Mouse (Mus musculus): ENCODE measurements around the gene Tsc2. TPM values are rescaled to one million over a fixed set of nuclear protein-coding genes. Genes with fewer than 3 reads are reported as not detected.
A peak's percentile ranks its signal among the peaks of the same experiment; 100 is the strongest.

Gene Tsc2
- polyA plus RNA-seq, 1 experiment from 2014 or later = 23.7 TPM

- Histone ChIP-seq H3K27ac (ENCODE audit: low read length) (peak overlapping the region; percentile 71), H3K9ac (ENCODE audit: low read depth, low read length) (peak overlapping the region; percentile 39), H3K4me1 (ENCODE audit: control insufficient read depth, low read depth, low read length) (peaks cover 48% of the 10 kb centered on the region), H3K4me3 (ENCODE audit: low read depth, low read length) (no peak overlapping the region), H3K36me3 (ENCODE audit: control insufficient read depth, insufficient read depth) (peaks cover 4% of the 10 kb centered on the region), H3K27me3 (ENCODE audit: control insufficient read depth, insufficient read depth, low read depth, low read length) (no peaks in the 10 kb centered on the region), H3K9me3 (replicated peaks; ENCODE audit: control insufficient read depth, low read length) (no peaks in the 10 kb centered on the region), H3K4me2 (ENCODE audit: low read depth, low read length) (peak overlapping the region; percentile 6)
- 26% methylated on average over 8 of the region's 8 CpGs for WGBS (ENCODE audit: insufficient replicate concordance)
- ATAC-seq (ENCODE audit: low read depth) = peak; percentile 89
These were observed 23.6 kb downstream of the Tsc2 start for GRCm38 (mm10) chr17:24608874-24609273.

GRCm38 (mm10) chr17:24608370-24608769 lies 24.1 kb downstream of the Tsc2 start:
- Histone ChIP-seq H3K4me2 (ENCODE audit: low read depth, low read length) (peak overlapping the region; percentile 6), H3K36me3 (ENCODE audit: control insufficient read depth, insufficient read depth) (peaks cover under 1% of the 10 kb centered on the region)
- ATAC-seq (ENCODE audit: low read depth) = peak; percentile 68

DNA sequence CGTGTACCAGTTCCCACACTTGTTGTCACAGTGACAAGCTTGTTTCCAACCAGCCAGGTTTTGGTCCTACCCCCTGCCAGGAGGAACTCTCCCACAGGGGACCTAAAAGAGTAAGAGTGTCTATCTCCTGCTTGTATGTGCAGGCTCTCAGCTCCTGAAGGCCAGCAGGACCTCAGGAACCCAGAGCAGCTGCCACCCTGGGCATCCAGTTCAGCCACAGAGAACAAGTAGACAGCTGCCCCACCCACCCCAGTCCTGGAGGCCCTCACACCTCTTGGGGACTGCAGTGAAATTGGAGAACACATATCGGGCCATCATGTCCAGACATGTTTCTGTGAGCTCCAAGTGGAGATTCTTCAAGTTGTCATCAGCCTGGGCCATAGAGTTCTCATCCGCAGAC lies 27.9 kb downstream of the Tsc2 start:
- ATAC-seq (ENCODE audit: low read depth) = no peak
- Histone ChIP-seq H3K27me3 (ENCODE audit: control insufficient read depth, insufficient read depth, low read depth, low read length) (no peaks in the 10 kb centered on the region), H3K4me3 (ENCODE audit: low read depth, low read length) (no peak overlapping the region), H3K27ac (ENCODE audit: low read length) (no peak overlapping the region), H3K36me3 (ENCODE audit: control insufficient read depth, insufficient read depth) (peaks cover 8% of the 10 kb centered on the region), H3K9ac (ENCODE audit: low read depth, low read length) (no peak overlapping the region), H3K9me3 (replicated peaks; ENCODE audit: control insufficient read depth, low read length) (no peaks in the 10 kb centered on the region), H3K4me1 (ENCODE audit: control insufficient read depth, low read depth, low read length) (peaks cover 32% of the 10 kb centered on the region), H3K4me2 (ENCODE audit: low read depth, low read length) (no peak overlapping the region)
- WGBS (ENCODE audit: insufficient replicate concordance) = 85% methylated on average over 3 of the region's 3 CpGs

More at GRCm38 (mm10) chr17:24608370-24608769, 24.1 kb downstream of the Tsc2 start:
- no peaks in the 10 kb centered on the region for H3K9me3 ChIP-seq (replicated peaks; ENCODE audit: control insufficient read depth, low read length)
- H3K9ac ChIP-seq (ENCODE audit: low read depth, low read length) = no peak overlapping the region
- no peak overlapping the region for H3K4me3 ChIP-seq (ENCODE audit: low read depth, low read length)
- no peaks in the 10 kb centered on the region for H3K27me3 ChIP-seq (ENCODE audit: control insufficient read depth, insufficient read depth, low read depth, low read length)
- H3K27ac ChIP-seq (ENCODE audit: low read length) = peak overlapping the region; percentile 71
- H3K4me1 ChIP-seq (ENCODE audit: control insufficient read depth, low read depth, low read length) = peaks cover 48% of the 10 kb centered on the region
- 35% methylated on average over 4 of the region's 4 CpGs for WGBS (ENCODE audit: insufficient replicate concordance)

DNA sequence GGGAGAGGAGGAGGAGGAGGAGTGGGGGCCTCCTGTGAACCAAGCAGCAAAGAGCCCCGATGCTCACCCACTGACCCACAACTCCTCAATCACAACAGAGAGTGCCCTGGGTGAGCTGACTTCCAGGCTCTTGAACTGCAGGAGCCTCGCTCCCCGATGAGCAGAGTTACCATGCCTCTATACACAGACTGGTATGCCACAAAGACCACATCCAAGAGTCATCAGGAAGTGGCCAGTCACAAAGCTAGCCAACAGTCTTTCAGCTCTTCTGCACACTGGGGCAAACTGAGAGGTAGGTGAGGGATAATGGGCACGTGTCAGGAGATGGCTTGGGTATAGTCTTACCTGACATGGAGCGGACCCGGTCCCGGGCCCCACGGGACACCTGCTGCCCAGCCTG lies 28.5 kb downstream of the Tsc2 start:
- Histone ChIP-seq H3K27me3 (ENCODE audit: control insufficient read depth, insufficient read depth, low read depth, low read length) (no peaks in the 10 kb centered on the region), H3K9me3 (replicated peaks; ENCODE audit: control insufficient read depth, low read length) (no peaks in the 10 kb centered on the region), H3K4me1 (ENCODE audit: control insufficient read depth, low read depth, low read length) (peaks cover 27% of the 10 kb centered on the region), H3K36me3 (ENCODE audit: control insufficient read depth, insufficient read depth) (peaks cover 8% of the 10 kb centered on the region), H3K4me2 (ENCODE audit: low read depth, low read length) (no peak overlapping the region), H3K4me3 (ENCODE audit: low read depth, low read length) (no peak overlapping the region), H3K27ac (ENCODE audit: low read length) (no peak overlapping the region), H3K9ac (ENCODE audit: low read depth, low read length) (no peak overlapping the region)
- 68% methylated on average over 8 of the region's 8 CpGs for WGBS (ENCODE audit: insufficient replicate concordance)
- no peak for ATAC-seq (ENCODE audit: low read depth)

DNA sequence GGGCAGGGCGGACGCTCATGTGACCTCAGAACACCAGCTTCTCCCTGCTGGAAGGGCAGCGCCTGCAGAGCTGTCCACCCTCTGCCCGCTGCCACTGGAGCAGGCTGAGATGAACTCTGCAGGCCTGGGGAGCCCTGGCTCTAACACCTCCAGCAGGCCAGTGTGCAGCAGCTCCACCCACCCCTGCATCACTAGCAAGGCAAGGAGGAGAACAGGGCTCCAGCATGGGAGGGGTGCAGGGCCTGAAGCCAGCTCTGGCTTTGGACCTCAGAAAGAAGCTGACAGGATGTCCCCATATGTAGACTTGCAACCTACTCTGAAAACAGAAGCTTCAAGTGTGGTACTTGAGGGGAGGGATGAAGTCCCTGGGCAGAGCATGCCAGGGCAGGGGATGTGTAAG lies 31.9 kb downstream of the Tsc2 start:
- no peak overlapping the region for H3K4me3 ChIP-seq (ENCODE audit: low read depth, low read length)
- no peak for ATAC-seq (ENCODE audit: low read depth)

GRCm38 (mm10) chr17:24597989-24598388 lies 34.4 kb downstream of the Tsc2 start:
- Histone ChIP-seq H3K4me2 (ENCODE audit: low read depth, low read length) (no peak overlapping the region), H3K9ac (ENCODE audit: low read depth, low read length) (no peak overlapping the region), H3K27ac (ENCODE audit: low read length) (no peak overlapping the region), H3K9me3 (replicated peaks; ENCODE audit: control insufficient read depth, low read length) (no peaks in the 10 kb centered on the region), H3K36me3 (ENCODE audit: control insufficient read depth, insufficient read depth) (peaks cover 27% of the 10 kb centered on the region), H3K27me3 (ENCODE audit: control insufficient read depth, insufficient read depth, low read depth, low read length) (no peaks in the 10 kb centered on the region), H3K4me3 (ENCODE audit: low read depth, low read length) (no peak overlapping the region), H3K4me1 (ENCODE audit: control insufficient read depth, low read depth, low read length) (no peaks in the 10 kb centered on the region)
- 79% methylated on average over 3 of the region's 3 CpGs for WGBS (ENCODE audit: insufficient replicate concordance)
- ATAC-seq (ENCODE audit: low read depth) = no peak

More for the DNA sequence above, 31.9 kb downstream of the Tsc2 start:
- peaks cover 26% of the 10 kb centered on the region for H3K36me3 ChIP-seq (ENCODE audit: control insufficient read depth, insufficient read depth)
- WGBS (ENCODE audit: insufficient replicate concordance) = 79% methylated on average over 4 of the region's 4 CpGs
- H3K4me1 ChIP-seq (ENCODE audit: control insufficient read depth, low read depth, low read length) = peaks cover 6% of the 10 kb centered on the region
- H3K4me2 ChIP-seq (ENCODE audit: low read depth, low read length) = no peak overlapping the region
- no peak overlapping the region for H3K9ac ChIP-seq (ENCODE audit: low read depth, low read length)
- no peak overlapping the region for H3K27ac ChIP-seq (ENCODE audit: low read length)
- no peaks in the 10 kb centered on the region for H3K27me3 ChIP-seq (ENCODE audit: control insufficient read depth, insufficient read depth, low read depth, low read length)
- no peaks in the 10 kb centered on the region for H3K9me3 ChIP-seq (replicated peaks; ENCODE audit: control insufficient read depth, low read length)

GRCm38 (mm10) chr17:24596471-24597183 lies 35.8 kb downstream of the Tsc2 start:
- no peak for ATAC-seq (ENCODE audit: low read depth)
- no peak overlapping the region for H3K27ac ChIP-seq (ENCODE audit: low read length)

GRCm38 (mm10) chr17:24596073-24596466 lies 36.4 kb downstream of the Tsc2 start:
- Histone ChIP-seq H3K36me3 (ENCODE audit: control insufficient read depth, insufficient read depth) (peaks cover 20% of the 10 kb centered on the region), H3K4me1 (ENCODE audit: control insufficient read depth, low read depth, low read length) (no peaks in the 10 kb centered on the region), H3K9ac (ENCODE audit: low read depth, low read length) (no peak overlapping the region), H3K27ac (ENCODE audit: low read length) (no peak overlapping the region), H3K4me2 (ENCODE audit: low read depth, low read length) (no peak overlapping the region), H3K27me3 (ENCODE audit: control insufficient read depth, insufficient read depth, low read depth, low read length) (no peaks in the 10 kb centered on the region), H3K9me3 (replicated peaks; ENCODE audit: control insufficient read depth, low read length) (no peaks in the 10 kb centered on the region), H3K4me3 (ENCODE audit: low read depth, low read length) (no peak overlapping the region)
- WGBS (ENCODE audit: insufficient replicate concordance) = 64% methylated on average over 5 of the region's 5 CpGs
- no peak for ATAC-seq (ENCODE audit: low read depth)

More at GRCm38 (mm10) chr17:24596471-24597183, 35.8 kb downstream of the Tsc2 start:
- Histone ChIP-seq H3K9me3 (replicated peaks; ENCODE audit: control insufficient read depth, low read length) (no peaks in the 10 kb centered on the region), H3K36me3 (ENCODE audit: control insufficient read depth, insufficient read depth) (peaks cover 20% of the 10 kb centered on the region), H3K4me3 (ENCODE audit: low read depth, low read length) (no peak overlapping the region), H3K4me2 (ENCODE audit: low read depth, low read length) (no peak overlapping the region), H3K27me3 (ENCODE audit: control insufficient read depth, insufficient read depth, low read depth, low read length) (no peaks in the 10 kb centered on the region), H3K9ac (ENCODE audit: low read depth, low read length) (no peak overlapping the region), H3K4me1 (ENCODE audit: control insufficient read depth, low read depth, low read length) (no peaks in the 10 kb centered on the region)
- WGBS (ENCODE audit: insufficient replicate concordance) = 83% methylated on average over 19 of the region's 19 CpGs
